Mouse (Mus musculus) cerebellum, adult 8-10 months (tissue): ENCODE data around the gene Ascc2.
"Not testable (repeated sequence)": the region's sequence is repeated elsewhere in the genome, so short reads cannot be mapped to it uniquely, and the experiment has no call there.

Source experiments
- DNase-seq: peaks from one replicate; pipeline ENCODE4 v3.0.0; 2022

The Ascc2 gene

DNA sequence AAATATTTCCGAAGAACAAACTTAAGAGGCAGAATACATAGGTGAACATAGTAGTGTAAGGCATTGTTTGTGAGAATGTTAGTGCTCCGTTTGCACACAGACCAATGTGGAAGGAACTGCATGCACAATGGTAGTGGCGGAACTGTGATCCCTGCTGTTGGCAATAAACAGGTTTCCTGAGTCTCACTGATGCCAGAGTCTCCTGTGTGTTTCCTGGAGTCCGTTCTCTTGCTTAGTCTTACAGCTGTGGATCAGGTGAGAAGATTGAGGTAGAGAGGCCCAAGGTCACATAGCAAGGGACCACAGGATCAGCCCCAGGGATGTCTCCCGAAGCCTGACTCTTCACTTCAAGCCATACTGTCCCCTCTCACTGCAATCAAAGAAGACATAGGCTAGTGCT is 48.0 kb downstream of the Ascc2 start:
- DNase-seq, result no peak

DNA sequence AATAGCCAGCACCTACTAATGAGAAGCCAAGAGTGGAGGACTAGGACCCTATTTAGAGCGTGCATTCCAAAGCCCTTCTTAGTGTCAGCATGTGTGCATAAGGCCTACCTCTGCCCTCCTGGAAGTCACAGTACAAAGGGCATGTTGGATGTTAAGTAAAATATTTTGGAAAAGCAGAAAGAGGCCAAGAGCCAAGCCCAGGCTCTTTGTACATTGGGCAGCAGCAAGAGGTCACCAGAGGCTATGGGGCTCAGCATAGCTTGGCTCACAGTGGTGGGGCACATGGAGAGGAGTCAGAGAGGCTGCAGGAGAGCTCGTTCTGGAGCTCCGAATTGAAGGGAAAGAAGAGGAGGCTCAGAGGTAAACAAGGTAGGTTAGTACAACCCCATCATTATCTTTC is 49.5 kb downstream of the Ascc2 start:
- DNase-seq, result no peak

DNA sequence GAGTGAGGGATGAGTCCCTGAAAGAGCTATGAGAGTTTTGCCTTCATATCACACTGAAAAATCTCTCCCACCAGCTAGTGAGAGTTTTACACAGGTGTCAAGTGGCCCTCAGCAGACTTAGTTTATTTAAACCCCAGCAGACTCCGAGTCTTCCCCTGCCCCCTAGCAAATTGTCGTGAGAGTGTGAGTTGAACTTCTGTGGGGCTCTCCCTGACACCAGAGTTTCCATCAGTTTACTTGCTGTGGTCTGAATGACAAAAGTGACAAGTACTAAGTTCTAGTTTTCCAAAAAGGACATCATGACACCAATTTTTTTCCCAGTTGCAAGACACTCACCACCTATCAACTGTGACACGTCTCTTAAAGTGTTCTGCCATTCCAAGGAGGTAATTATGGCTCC is 50.3 kb downstream of the Ascc2 start:
- no peak for DNase-seq

DNA sequence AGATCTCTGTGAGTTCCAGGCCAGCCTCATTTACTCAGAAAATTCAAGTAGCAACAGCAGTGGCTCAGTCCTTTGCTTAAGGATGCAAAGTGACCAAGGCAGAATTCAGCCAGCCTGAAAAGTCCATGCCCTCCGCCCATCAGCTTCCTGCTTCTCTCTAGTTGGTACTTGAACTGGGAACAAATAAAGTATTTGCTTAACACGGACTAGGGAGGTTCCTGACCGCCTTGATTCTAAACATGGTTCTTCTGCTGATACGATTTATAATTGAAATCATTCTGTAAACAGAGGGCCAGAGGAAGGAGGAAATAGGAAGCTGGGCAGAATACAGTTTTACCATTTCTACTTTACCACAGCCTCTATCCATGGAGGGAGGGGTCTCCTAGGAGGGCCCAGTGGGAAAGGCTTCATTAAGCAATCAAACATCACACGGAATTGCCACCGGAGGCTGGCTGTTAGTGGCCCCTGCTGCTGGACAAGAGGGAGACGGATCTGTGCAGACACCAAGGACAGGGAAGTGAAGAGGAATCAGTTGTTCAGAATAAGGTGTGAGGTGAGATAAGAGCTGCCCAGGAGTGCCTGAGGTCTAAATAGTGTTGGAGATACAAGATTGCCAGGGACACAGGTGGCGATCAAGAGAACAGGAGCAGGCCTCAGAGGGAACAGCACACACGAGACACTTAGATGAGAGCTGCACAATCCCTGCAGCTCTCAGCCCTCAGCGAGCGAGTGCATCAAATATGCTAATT is 51.3 kb downstream of the Ascc2 start:
- DNase-seq, result no peak

DNA sequence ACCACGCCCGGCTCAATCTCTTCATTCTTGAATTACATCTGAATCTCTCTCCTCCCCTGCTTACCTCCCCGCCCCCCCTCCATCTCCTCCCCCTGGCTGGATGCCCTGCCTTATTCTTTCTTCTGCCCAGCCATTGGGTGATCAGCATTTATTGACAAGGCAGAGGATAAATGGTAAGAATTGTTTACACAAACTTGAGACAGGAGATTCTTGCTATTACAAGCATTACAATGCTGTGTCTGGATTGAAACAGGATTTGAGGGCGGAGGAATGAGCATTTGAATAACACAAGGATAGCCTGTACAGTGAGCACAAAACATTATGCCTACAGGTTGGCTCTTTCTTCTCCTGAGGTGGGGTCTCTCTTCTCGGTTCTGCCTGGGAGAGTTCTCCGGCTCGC is 52.8 kb downstream of the Ascc2 start:
- DNase-seq, result no peak

DNA sequence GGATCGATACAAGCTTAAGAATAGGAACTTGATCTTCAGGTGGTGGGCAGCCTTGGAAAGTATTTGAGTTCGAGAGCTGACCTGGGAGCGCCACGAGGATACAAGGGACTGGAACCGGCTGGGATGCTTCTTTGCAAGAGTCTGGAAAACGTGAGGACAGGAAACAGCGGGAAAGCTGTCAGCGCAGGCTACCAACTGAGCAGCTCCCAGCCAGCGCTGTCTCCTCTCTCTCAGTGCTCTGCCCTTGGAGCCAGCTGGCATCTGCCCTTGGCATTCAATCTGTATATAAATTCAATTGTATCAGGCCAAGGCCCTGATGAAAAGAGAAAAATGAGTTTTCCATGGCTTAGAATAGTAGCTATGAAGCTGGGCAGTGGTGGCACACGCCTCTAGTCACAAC is 53.7 kb downstream of the Ascc2 start:
- no peak for DNase-seq

DNA sequence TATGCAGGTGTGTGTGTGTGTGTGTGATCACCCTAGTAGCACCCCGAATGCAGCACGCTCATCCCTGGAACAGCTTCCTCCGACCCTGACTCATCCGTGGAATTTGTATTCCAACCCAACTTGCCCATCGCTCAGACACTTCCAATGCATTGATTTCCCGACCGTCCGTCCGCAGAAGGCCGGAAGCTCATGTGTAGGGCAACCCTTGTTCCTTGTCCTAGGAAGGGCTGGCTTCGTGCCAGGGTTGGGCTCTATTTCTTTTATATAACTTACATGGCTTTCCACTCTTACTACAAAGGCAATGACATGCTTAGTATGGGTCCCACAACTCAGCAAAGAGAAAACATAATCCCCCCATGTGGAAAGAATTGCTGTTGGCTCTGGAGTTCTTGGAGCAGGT is 54.6 kb downstream of the Ascc2 start:
- no peak for DNase-seq

DNA sequence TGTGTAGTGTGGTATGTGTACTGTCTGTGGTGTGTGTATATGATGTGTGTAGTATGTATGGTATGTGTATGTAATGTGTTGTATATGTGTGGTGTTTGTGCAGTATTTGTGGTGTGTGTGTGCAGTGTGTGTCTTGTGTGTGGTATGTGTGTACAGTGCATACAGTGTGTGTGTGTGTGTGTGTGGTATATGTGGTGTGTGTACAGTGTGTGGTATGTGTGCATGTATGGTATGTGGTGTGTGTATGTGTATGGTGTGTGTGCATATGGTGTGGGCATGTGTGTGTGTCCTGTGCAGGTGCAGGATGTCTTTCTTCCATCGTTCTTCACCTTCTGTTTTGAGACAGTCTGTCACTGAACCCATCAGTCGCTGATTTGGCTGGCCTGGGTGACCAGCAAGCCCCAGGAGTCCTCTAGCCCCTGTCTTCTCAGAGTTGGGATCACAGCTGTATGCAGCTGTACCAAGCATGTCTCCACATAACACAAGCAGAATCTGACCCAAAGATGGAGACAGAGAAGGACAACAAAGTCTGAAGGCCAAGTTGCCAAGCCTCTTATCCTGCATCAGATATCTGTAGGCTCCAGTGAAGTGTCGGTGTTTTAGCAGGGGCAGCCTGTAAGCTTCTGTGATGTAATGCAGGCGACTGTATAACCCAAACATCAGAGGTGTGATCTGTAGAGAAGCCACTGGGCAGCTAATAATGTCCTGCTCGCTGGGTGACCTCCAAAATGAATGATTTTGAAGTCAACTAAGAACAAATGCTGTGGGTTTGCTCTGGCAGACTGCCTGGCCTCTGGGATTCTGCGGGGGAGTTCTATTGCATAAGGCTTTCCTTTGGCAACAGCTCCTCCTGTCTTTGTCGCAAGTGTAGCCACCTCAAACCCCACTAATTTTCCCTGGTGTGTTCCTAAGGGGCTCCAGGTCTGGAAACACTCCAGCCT is 59.8 kb downstream of the Ascc2 start:
- no peak for DNase-seq

DNA sequence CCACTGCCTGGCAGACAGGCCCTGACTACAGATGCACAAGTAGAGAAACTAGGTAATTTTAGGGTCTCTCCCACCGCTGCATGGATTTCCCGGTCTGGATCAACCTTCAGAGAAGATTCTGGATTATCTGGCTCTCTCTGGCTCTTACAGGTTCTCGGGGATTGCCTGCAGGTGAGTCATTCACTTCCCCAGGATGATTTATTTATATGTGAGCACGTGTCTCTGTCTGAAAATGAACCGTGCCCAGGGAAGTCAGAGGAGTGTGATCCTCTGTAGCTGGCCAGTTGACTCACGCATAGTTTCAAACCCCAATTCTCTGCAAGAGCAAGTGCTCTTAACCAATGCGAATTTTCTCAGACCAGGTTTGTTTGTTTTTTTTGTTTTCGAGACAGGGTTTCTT is 63.2 kb downstream of the Ascc2 start:
- DNase-seq, result no peak

DNA sequence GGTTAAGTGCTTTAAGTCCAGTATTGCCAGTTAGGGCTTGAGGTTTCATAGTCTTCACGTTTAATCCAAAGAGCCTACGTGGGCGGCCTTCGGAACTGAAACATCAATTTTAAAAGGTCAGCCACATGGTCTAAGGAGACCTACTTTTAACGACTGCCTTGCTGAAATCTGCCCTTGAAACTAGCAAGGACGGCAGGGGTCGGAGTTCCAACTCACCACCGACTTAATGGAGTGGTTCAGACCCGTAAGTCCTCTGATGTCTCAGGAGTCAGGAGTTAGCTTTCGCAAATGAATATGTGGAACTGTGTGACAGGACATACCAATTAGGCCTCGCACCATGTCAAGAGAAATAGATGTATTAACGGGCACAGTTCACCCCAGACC is 66.1 kb downstream of the Ascc2 start:
- no peak for DNase-seq

DNA sequence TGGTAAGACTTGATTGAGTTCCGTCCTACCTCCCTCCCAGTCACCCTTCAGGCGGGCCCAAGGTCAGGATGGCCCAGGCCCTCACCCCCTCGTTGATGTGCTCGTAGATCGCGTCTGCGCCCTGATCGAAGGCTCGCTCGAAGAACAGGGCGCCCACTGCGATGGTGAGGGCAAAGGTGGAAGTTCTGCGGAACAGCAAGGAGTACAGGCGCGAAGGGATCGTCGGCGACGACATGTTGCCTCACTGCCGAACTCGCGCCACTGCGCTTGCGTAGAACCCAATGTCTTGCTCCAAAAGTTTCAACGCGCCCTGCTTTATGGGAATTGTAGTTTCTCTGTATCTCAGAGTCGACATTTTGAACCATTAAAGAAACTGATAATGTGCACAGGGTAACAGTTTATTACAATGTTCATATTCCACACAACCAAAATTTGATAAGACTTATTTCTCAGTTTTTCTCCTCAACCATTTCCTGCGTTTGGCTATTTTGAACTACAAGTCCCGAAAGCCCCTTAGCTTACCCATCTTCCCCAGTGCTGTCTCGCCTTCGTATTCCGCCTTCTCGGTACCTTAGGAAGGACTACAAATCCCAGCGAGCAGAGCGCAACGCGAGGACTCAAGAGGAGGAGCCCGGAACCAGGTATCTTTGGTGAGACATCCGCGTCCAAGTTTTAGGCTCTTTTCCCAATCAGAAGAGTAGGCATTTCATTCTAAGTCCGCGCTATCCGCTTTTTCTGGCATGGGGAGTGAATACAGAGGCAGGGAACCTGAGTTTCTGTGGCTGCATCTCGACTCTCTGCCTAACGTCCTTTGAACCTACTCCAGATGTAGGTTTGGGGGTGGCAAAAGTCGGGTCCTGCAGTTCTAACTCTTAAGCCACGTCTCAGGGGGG is 66.8 kb downstream of the Ascc2 start, which contains the start of the genes Uqcr10 and Zmat5:
Gene Uqcr10 (minus strand): TSS at position 271 of the 893 bp plus-strand sequence.
Gene Zmat5 (plus strand): TSS at position 607 of the 893 bp plus-strand sequence.
- peak; percentile 93 for DNase-seq

DNA sequence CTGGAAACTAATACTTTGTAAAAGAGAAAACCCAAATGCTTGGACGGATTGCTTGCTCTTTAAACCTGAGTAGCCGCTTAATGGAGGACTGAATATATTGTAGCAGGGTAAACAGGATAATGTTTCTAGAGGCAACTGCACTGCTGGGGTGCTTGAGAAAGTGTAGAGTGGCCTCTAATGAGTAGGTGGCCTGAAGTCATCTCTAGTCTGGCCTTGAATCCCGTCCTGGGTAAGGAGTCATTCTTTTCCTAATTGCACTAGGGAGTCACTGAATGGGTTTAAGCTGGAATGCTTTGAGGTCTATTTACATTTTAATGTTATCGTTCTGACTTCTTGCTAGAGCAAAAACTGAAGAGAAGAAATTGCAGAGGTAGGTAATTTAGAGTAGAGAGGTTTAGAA is 67.6 kb downstream of the Ascc2 start:
- DNase-seq, result no peak

DNA sequence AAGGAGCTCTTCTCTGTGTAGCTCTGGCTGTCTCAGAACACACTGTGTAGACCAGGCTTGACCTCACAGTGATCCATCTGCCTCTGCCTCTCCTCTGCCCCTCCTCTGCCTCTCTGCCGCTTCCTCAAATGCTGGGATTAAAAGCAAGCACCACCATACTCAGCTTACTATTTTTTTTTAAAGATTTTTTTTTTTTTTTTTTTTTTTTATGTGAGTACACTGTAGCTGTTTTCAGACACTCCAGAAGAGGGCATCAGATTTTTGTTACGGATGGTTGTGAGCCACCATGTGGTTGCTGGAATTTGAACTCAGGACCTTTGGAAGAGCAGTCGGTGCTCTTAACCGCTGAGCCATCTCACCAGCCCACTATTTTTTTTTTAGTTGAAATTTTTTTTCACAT is 72.6 kb downstream of the Ascc2 start:
- not testable (repeated sequence) for DNase-seq

DNA sequence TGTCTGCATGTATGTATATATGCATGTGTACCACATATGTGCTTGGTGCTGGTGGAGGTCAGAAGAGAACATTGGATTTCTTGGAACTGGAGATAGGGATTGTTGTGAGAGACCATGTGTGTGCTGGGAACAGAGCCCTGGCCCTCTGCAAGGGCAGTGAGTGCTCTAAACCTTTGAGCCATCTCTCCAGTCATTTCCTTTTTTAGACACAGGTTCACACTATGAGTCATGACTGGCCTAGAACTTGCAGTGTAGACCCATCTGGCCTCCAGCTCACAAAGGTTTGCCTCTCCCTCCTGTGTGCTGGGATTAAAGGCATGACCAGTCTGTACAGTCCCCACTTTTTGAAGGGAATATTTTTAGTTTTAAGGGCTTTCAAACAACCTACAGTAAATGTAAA is 75.3 kb downstream of the Ascc2 start:
- DNase-seq, result no peak

DNA sequence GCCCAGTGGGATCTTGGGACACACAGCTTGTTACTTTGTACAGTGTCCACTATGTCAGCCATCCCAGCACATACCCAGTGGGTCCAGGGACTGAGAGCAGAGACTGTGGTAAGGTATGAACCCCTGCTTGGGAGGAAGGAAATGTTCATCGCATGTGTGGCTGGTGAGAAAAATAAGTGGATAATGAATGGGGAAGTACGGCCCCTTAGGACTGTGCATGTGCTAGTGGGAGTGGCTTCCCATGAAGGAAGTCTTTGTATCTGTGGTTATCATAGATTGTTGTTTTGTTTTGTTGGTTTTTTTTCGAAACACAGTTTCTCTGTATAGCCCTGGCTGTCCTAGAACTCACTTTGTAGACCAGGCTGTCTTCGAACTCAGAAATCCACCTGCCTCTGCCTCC is 77.2 kb downstream of the Ascc2 start:
- DNase-seq, result no peak

DNA sequence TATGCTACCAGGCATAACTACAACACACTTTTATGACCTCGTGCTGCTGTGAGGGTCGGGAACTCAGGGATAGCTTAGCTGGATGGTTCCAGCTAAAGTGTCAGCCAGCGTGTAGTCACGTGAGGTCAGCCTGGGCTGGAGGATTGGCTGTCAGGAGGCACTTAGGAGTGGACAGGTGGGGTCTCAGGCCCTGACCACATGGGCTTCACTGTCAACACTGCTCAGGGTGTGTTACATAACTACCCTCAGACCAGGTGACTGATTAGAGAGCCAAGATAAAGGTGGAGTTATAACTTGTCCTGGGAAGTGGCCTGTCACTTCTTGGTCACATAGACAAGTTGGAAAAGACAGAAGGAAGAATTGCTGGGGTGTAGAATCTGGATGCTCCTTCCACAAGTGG is 78.0 kb downstream of the Ascc2 start:
- no peak for DNase-seq

DNA sequence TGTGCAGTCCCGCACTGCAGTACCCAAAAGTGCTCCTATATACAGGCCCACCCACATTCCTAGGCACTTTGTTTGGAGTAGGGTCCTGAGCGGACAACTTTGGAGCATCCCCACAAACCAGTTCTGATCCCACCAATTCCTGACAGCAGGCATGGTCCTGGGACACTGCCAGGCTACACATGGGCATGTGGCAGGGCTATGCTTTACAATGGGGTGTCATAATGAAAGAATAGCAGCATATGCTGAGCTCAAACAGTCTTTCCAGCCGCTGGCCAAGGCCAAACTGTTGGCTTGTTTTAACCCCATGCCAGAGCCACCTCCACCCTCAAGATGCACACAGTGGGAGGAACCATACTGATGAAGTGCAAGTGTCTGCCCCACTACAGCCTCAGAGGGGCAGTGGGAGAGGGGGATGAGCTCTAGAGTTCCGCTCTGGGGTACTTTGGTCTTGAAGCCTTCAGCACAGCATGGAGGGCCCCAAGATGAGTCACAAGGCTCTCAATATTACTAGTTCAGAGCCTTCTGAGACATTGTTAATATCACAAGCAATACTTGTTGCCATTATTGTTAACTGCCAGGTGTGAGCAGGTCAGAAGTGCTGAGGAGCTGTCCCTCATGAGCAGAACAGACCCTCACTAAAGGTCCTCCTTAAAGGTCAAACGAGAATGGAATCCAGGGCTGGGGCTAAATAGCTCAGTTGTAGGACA is 79.1 kb downstream of the Ascc2 start:
- no peak for DNase-seq

DNA sequence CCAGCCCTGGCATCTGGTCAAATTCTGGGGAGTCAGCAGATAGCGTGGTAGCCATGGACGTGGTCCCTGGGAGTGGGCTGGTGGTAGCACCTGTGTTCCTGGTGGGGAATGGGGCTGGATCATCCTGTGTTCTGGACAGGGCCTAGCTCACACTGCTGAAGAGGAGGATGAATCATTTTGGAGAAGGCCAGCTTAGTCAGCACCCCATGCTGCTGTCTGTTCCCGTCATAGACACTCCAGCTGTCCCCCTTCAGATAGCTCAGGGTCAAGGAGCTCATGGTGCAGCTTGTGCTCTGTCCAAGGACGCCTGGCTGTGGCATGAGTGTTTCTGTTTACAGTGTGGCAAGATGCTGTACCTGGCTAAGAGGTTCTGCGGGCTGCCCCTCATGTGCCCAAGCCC is 81.0 kb downstream of the Ascc2 start:
- DNase-seq, result no peak

DNA sequence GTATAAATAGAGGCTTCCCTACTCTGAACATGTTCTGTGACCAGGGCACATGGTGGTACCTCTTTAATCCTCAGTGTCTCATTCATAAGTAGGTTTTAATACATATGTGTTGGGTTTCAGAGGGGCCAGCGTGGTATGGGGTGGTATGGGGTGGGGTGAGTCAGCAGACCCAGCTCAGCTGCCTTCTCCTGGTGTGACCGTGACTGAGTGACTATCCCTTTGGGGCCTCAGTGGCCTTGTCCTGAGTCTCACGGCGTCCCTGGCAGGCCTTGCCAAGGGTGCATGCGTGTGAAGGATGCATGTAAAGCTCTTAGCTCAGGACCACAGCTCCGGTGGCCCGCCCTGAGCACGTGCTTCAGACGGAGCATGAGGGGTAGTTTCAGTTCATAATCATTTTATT is 82.4 kb downstream of the Ascc2 start:
- DNase-seq, result no peak

DNA sequence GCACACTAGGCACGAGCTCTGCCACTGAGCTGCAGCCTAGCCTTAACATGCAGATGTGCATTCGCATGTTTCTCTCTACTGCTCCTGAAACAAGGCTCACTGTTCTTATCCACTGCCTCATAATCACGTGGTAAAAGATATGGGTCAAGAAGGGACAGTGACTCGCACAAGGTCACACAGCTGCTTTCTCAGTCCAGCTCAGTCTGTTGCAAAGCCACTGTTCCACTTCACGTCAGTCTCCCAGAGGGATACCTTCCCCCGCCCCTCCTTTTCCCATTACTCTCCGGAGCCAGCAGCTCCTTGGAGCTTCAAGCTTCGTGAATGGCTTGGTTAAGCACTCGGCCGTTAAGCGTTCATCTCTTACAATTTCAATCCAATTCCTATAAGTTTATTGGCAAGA is 82.8 kb downstream of the Ascc2 start:
- DNase-seq, result no peak

DNA sequence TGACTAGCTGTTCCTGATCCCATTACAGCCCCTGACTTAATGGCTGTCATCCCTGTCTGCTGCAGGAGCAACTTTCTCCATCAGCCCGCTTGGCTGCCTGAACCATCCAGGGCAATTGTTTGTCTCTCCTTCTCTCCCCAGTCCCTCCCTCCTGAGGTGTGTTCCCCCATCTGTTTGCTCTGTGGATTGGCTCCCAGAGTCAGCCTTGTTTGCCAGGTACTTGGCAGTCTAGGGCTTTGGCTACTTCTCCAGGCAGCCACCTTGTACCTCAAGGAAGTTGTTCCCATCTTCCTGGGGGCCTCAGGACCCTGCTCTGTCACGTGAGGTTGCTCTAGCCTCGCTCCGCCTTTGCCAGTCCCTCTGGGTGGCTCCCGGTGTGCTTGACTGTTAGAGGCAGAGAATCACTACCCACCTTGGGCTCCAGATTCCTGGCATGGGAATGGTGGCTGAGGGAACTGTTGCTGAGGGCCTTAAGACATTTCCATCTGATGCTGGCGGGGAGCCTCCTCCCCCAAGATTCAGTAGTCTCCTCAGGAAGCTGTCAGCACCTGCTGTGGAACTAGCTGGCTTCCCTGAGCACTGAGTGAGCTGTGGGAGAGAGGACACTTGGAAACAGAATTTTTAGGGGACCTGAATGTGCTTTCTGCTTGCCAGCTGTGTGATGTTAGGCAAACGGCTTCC is 83.5 kb downstream of the Ascc2 start:
- peak; percentile 63 for DNase-seq

DNA sequence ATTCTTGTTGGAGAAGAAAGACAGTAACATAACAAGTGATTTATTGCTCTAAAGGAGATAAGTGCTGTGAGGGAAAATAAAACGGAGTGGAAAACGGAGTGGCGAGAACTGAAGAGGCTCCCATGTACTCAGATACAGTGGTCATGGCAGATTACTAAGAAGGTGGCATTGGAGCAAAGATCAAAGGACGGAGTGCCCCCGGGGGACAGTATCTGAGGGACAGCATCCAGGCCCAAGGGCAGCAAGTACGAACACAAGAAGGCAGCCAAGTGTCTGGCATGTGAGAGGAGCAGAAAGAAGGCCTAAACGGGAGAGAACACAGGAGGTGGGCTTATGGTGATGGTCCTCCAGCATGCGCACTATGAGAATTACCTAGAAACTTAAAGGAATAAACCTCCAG is 84.2 kb downstream of the Ascc2 start:
- DNase-seq, result no peak
